Mouse (Mus musculus): Measurements from ENCODE around the gene Hoxc12. TPM values are rescaled to one million over a fixed set of nuclear protein-coding genes. Genes with fewer than 3 reads are reported as not detected.

The Hoxc12 gene
- polyA plus RNA-seq, 1 experiment from 2014 or later: not detected

DNA sequence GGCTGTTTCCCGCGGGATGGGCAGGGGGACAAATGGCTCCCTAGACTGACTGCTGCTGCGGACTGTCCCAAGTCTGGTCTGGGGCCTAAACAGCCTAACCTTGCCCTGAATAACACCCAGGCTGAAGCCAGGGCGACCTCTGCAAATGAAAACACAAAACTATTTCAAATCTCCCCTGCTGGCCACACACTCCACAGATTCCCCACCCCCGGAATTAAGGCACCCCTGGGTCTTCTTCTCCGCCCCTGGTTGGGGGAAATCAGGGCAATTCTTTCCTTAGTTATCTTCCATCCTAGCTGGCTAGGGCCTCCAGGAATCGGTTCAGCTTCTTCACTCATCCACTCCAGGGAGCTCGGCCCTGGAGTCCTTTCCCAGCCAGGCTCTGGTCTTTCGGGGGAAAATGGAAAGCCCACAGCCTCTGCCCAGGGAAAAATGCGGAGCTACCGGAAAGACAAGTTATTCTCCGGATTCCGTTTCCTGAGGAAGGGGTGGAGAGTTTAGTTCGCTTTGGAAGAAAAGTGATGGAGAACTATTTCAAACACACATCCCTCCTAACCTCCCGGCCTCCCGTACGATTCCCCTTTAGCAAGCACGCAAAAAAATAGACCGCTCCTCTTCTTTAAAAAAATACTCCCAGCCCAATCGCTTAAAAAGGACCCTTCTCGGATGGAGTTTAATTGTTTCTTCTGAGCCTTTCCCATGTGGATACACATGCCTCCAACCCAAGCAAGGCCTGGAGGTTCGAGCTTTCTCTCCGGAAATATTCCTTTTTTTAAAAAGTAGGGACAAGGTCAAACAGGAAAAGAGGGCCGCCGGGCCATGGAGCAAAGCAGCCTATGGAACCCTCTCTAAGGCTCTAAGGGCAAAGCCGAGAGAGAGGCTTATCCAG, 28.7 kb downstream of the Hoxc12 start:
- DNase-seq (ENCODE audit: low spot score) (no peak), ATAC-seq (ENCODE audit: low FRiP score, low TSS enrichment) (no peak)
- no peak overlapping the region for H3K4me2 ChIP-seq (replicated peaks; ENCODE audit: low read depth)
- no peaks in the 10 kb centered on the region for H3K4me1 ChIP-seq (replicated peaks; ENCODE audit: control insufficient read depth, insufficient read depth)
- H3K27me3 ChIP-seq (ENCODE audit: control insufficient read depth, insufficient read depth, low read length): peaks cover 48% of the 10 kb centered on the region
- no peaks in the 10 kb centered on the region for H3K36me3 ChIP-seq (ENCODE audit: control insufficient read depth, insufficient read depth, low read length)
- TF ChIP-seq EP300 (optimal IDR thresholded peaks at IDR 0.05) (no peak), CTCF (IDR thresholded peaks at IDR 0.05; ENCODE audit: low read depth) (no peak)
- no peak overlapping the region for H3K9ac ChIP-seq (ENCODE audit: low read length)
- no peak overlapping the region for H3K27ac ChIP-seq (replicated peaks)
- 9% methylated on average over 26 of the region's 26 CpGs for WGBS
- no peak overlapping the region for H3K4me3 ChIP-seq (ENCODE audit: low read depth, low read length)
- no peaks in the 10 kb centered on the region for H3K9me3 ChIP-seq (ENCODE audit: control insufficient read depth, low read length)

DNA sequence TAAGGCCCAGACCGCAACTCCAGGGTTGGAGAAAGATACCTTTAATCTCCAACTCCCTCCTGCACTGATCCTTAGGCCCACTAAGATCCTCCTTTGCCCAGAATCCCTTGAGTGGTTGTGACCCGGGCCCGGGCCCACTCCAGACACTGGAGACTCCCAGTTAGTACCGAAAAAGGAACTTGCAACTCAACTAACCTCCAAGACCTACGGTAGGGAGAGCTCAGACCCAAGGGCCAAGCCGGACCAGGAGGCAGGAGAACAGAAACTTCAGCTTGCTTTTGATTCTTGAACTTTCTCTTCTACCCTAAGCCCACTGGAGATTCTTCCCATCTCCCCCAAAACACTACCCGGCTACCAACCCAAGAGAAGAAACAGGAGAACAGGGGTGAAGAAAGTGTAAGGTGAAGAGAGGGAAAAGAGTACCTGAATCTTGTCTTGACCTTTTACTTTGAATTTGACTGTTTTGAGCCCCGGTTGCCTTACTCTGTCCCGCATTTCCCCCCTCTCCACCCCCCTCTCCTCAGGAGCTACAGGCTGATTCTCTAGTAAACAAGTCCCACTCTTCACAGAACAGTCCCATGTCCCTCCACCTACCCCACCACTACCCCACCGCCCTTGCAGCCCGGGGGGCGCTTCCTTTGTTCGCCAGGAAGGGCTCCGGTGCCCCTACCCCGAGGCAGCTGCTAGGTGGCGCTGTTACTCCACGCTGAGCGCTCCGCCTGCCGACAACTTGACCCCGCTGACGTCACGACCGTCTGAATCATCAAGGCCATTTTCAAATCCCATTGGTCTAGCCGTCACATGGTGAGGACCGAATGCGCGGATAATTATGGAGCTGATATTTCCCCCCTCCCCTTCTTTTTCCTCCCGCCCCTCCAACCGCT, 29.6 kb downstream of the Hoxc12 start:
- Histone ChIP-seq H3K4me1 (replicated peaks; ENCODE audit: control insufficient read depth, insufficient read depth) (no peaks in the 10 kb centered on the region), H3K9me3 (ENCODE audit: control insufficient read depth, low read length) (no peaks in the 10 kb centered on the region), H3K4me3 (ENCODE audit: low read depth, low read length) (peak overlapping the region; percentile 21), H3K27ac (replicated peaks) (no peak overlapping the region), H3K27me3 (ENCODE audit: control insufficient read depth, insufficient read depth, low read length) (peaks cover 48% of the 10 kb centered on the region), H3K4me2 (replicated peaks; ENCODE audit: low read depth) (peak overlapping the region; percentile 37), H3K36me3 (ENCODE audit: control insufficient read depth, insufficient read depth, low read length) (no peaks in the 10 kb centered on the region), H3K9ac (ENCODE audit: low read length) (no peak overlapping the region)
- peak; percentile 72 for ATAC-seq (ENCODE audit: low FRiP score, low TSS enrichment)
- WGBS: 6% methylated on average over 29 of the region's 30 CpGs
- TF ChIP-seq CTCF (IDR thresholded peaks at IDR 0.05; ENCODE audit: low read depth) (peak; percentile 88), EP300 (optimal IDR thresholded peaks at IDR 0.05) (no peak)
- DNase-seq (ENCODE audit: low spot score): peak; percentile 84

DNA sequence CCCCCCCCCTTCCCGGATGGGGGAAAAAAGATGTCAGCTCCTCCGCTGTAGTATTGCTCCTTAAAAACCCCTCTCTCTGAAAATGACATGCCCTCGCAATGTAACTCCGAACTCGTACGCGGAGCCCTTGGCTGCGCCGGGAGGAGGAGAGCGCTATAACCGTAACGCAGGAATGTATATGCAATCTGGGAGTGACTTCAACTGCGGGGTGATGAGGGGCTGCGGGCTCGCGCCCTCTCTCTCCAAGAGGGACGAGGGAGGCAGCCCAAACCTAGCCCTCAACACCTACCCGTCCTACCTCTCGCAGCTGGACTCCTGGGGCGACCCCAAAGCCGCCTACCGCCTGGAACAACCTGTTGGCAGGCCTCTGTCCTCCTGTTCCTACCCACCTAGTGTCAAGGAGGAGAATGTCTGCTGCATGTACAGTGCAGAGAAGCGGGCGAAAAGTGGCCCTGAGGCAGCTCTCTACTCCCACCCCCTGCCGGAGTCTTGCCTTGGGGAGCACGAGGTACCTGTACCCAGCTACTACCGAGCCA, 30.3 kb downstream of the Hoxc12 start, which contains the start of gene Hoxc10:
Gene Hoxc10, plus strand, starts transcription at position 21 of the 536 bp plus-strand sequence.
- 0 out of 2 replicates have a peak, but pooled peaks have one; percentile 25 for ATAC-seq (ENCODE audit: low FRiP score, low TSS enrichment)
- H3K9ac ChIP-seq (ENCODE audit: low read length): no peak within 1 kb of the TSS

DNA sequence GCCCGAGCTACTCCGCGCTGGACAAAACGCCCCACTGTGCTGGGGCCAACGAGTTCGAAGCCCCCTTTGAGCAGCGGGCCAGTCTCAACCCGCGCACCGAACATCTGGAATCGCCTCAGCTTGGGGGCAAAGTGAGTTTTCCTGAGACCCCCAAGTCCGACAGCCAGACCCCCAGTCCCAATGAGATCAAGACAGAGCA, 30.7 kb downstream of the Hoxc12 start, which contains the start of gene Hoxc5:
Gene Hoxc5, plus strand, starts transcription at position 132 of the 199 bp plus-strand sequence.
- Histone ChIP-seq H3K4me2 (replicated peaks; ENCODE audit: low read depth) (peak within 1 kb of the TSS; percentile 37), H3K27ac (replicated peaks) (no peak within 1 kb of the TSS), H3K27me3 (ENCODE audit: control insufficient read depth, insufficient read depth, low read length) (peaks cover 50% of the 10 kb centered on the region), H3K9me3 (ENCODE audit: control insufficient read depth, low read length) (no peaks in the 10 kb centered on the region), H3K4me1 (replicated peaks; ENCODE audit: control insufficient read depth, insufficient read depth) (no peaks in the 10 kb centered on the region), H3K36me3 (ENCODE audit: control insufficient read depth, insufficient read depth, low read length) (no peaks in the 10 kb centered on the region), H3K9ac (ENCODE audit: low read length) (no peak within 1 kb of the TSS), H3K4me3 (ENCODE audit: low read depth, low read length) (peak within 1 kb of the TSS; percentile 21)
- 8% methylated on average over 12 of the region's 12 CpGs for WGBS
- ATAC-seq (ENCODE audit: low FRiP score, low TSS enrichment) (no peak), DNase-seq (ENCODE audit: low spot score) (no peak)
- no peak for TF ChIP-seq CTCF (IDR thresholded peaks at IDR 0.05; ENCODE audit: low read depth)
- TF ChIP-seq EP300 (optimal IDR thresholded peaks at IDR 0.05): no peak

More for the DNA sequence above, 30.3 kb downstream of the Hoxc12 start, which contains the start of gene Hoxc10:
- Histone ChIP-seq H3K4me3 (ENCODE audit: low read depth, low read length) (peak within 1 kb of the TSS; percentile 21), H3K4me1 (replicated peaks; ENCODE audit: control insufficient read depth, insufficient read depth) (no peaks in the 10 kb centered on the region), H3K27me3 (ENCODE audit: control insufficient read depth, insufficient read depth, low read length) (peaks cover 48% of the 10 kb centered on the region), H3K9me3 (ENCODE audit: control insufficient read depth, low read length) (no peaks in the 10 kb centered on the region), H3K36me3 (ENCODE audit: control insufficient read depth, insufficient read depth, low read length) (no peaks in the 10 kb centered on the region), H3K4me2 (replicated peaks; ENCODE audit: low read depth) (peak within 1 kb of the TSS; percentile 37), H3K27ac (replicated peaks) (no peak within 1 kb of the TSS)
- WGBS: 3% methylated on average over 26 of the region's 27 CpGs
- no peak for DNase-seq (ENCODE audit: low spot score)
- no peak for TF ChIP-seq EP300 (optimal IDR thresholded peaks at IDR 0.05)
- no peak for TF ChIP-seq CTCF (IDR thresholded peaks at IDR 0.05; ENCODE audit: low read depth)

DNA sequence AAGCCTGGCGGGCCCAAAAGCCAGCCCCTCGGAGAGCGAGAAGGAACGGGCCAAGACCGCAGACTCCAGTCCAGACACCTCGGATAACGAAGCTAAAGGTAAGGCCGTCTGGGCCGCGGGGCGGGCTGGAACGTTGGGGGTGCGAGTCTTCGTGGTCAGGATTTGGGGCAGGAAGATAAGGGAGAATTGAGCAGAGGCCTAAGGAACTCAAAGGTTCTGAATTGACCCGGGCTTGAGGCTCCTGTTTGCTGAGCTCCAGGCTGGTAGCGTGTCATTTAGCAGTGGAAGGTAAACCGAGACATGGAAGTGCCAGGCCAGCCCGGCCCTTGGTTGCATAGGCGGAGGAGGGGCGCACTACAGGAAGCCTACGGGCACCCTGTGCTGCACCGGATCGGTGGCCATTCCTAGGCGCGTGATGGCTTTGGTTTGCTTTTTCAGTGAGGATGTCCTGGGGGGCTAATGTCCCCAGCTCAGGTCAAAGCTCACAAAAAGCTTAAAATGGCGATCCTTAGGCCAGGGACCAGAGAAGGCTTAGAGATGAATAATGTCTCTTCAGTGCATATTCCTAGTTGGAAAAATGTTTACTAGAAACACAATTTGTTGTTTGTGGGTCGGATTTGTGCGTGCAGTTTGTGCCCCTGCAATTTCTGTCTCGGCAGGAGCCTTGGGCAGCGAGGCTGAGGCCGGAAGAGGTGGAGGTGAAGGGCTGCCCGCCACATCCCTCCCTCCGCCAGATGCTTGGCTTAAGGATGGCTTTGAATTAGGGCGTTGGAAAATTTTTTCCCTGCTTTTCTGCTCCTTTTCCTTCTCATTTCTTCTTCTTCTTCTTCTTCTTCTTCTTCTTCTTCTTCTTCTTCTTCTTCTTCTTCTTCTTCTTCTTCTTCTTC, 31.2 kb downstream of the Hoxc12 start:
- TF ChIP-seq CTCF (IDR thresholded peaks at IDR 0.05; ENCODE audit: low read depth) (no peak), EP300 (optimal IDR thresholded peaks at IDR 0.05) (no peak)
- 5% methylated on average over 34 of the region's 34 CpGs for WGBS
- Histone ChIP-seq H3K4me1 (replicated peaks; ENCODE audit: control insufficient read depth, insufficient read depth) (no peaks in the 10 kb centered on the region), H3K9me3 (ENCODE audit: control insufficient read depth, low read length) (no peaks in the 10 kb centered on the region), H3K4me3 (ENCODE audit: low read depth, low read length) (no peak overlapping the region), H3K27ac (replicated peaks) (no peak overlapping the region), H3K36me3 (ENCODE audit: control insufficient read depth, insufficient read depth, low read length) (no peaks in the 10 kb centered on the region), H3K27me3 (ENCODE audit: control insufficient read depth, insufficient read depth, low read length) (peaks cover 55% of the 10 kb centered on the region), H3K9ac (ENCODE audit: low read length) (no peak overlapping the region), H3K4me2 (replicated peaks; ENCODE audit: low read depth) (no peak overlapping the region)
- DNase-seq (ENCODE audit: low spot score): no peak
- no peak for ATAC-seq (ENCODE audit: low FRiP score, low TSS enrichment)

Measured in stomach, postnatal 0 days (tissue).